Mouse (Mus musculus): Measurements from ENCODE around the gene Selenos. TPM values are rescaled to one million over a fixed set of nuclear protein-coding genes. Genes with fewer than 3 reads are reported as not detected.

Gene Selenos
- total RNA-seq, 1 experiment, result 82.1 TPM

- H3K9me3 ChIP-seq (ENCODE audit: control insufficient read depth, insufficient read depth, low read depth, low read length), result no peaks in the 10 kb centered on the region
- in situ Hi-C loops (cut with MboI; ENCODE audit: low sequenced_read_pairs in 2 of 2, unreplicated experiment in 2 of 2), result no loop called here
- H3K4me3 ChIP-seq (ENCODE audit: insufficient read depth in 1 of 2, low read depth in 1 of 2, low read length in 2 of 2, poor library complexity in 1 of 2, severe bottlenecking in 1 of 2), result no peak overlapping the region
- no peaks in the 10 kb centered on the region for H3K36me3 ChIP-seq (ENCODE audit: control insufficient read depth, insufficient read depth, low read length, poor library complexity, severe bottlenecking)
- H3K9ac ChIP-seq (ENCODE audit: insufficient read depth, low read depth, low read length, poor library complexity, severe bottlenecking), result no peak overlapping the region
- no peak overlapping the region for H3K27ac ChIP-seq (ENCODE audit: insufficient read depth, low read depth, low read length, poor library complexity, severe bottlenecking)
- H3K4me1 ChIP-seq (ENCODE audit: control insufficient read depth in 2 of 2, insufficient read depth in 2 of 2, low read length in 2 of 2, poor library complexity in 1 of 2), result 0 out of 4 replicates have a peak, but pooled peaks cover 0 to 2% of the 10 kb centered on the region in 2 experiments
- no peak for DNase-seq (ENCODE audit: low read depth, low spot score)
- TF ChIP-seq CHD2 (IDR thresholded peaks at IDR 0.05; ENCODE audit: low read depth, low read length) (no peak), HCFC1 (IDR thresholded peaks at IDR 0.05; ENCODE audit: borderline replicate concordance, insufficient read depth, low read length) (no peak), ZC3H11A (IDR thresholded peaks at IDR 0.05; ENCODE audit: borderline replicate concordance, low read depth, low read length) (no peak), ZNF384 (IDR thresholded peaks at IDR 0.05; ENCODE audit: low read depth, low read length) (no peak), MAFK (IDR thresholded peaks at IDR 0.05; ENCODE audit: insufficient read depth, low read depth, low read length) (no peak)
These were observed 14.7 kb downstream of the Selenos start for GRCm38 (mm10) chr7:66094141-66094540.

- Histone ChIP-seq H3K36me3 (ENCODE audit: control insufficient read depth, insufficient read depth, low read length, poor library complexity, severe bottlenecking) (no peaks in the 10 kb centered on the region), H3K4me1 (ENCODE audit: control insufficient read depth in 2 of 2, insufficient read depth in 2 of 2, low read length in 2 of 2, poor library complexity in 1 of 2) (no peaks in the 10 kb centered on the region), H3K4me3 (ENCODE audit: insufficient read depth in 1 of 2, low read depth in 1 of 2, low read length in 2 of 2, poor library complexity in 1 of 2, severe bottlenecking in 1 of 2) (no peak overlapping the region), H3K9me3 (ENCODE audit: control insufficient read depth, insufficient read depth, low read depth, low read length) (no peaks in the 10 kb centered on the region), H3K27ac (ENCODE audit: insufficient read depth, low read depth, low read length, poor library complexity, severe bottlenecking) (no peak overlapping the region), H3K9ac (ENCODE audit: insufficient read depth, low read depth, low read length, poor library complexity, severe bottlenecking) (no peak overlapping the region)
- in situ Hi-C loops (cut with MboI; ENCODE audit: low sequenced_read_pairs in 2 of 2, unreplicated experiment in 2 of 2), result no loop called here
- no peak for TF ChIP-seq ZNF384 (IDR thresholded peaks at IDR 0.05; ENCODE audit: low read depth, low read length)
- no peak for TF ChIP-seq CHD2 (IDR thresholded peaks at IDR 0.05; ENCODE audit: low read depth, low read length)
- TF ChIP-seq MAFK (IDR thresholded peaks at IDR 0.05; ENCODE audit: insufficient read depth, low read depth, low read length), result no peak
- no peak for TF ChIP-seq ZC3H11A (IDR thresholded peaks at IDR 0.05; ENCODE audit: borderline replicate concordance, low read depth, low read length)
- TF ChIP-seq HCFC1 (IDR thresholded peaks at IDR 0.05; ENCODE audit: borderline replicate concordance, insufficient read depth, low read length), result no peak
- DNase-seq (ENCODE audit: low read depth, low spot score), result no peak
These were observed 19.4 kb downstream of the Selenos start for GRCm38 (mm10) chr7:66098803-66099202.

GRCm38 (mm10) chr7:66101866-66102265, 22.4 kb downstream of the Selenos start:
- H3K4me1 ChIP-seq (ENCODE audit: control insufficient read depth in 2 of 2, insufficient read depth in 2 of 2, low read length in 2 of 2, poor library complexity in 1 of 2), result no peaks in the 10 kb centered on the region
- in situ Hi-C loops (cut with MboI; ENCODE audit: low sequenced_read_pairs in 2 of 2, unreplicated experiment in 2 of 2), result loop anchor here (5.0 to 25.0 kb wide), 3 partner anchors 200 to 560 kb away; no protein-coding TSS in a partner anchor
- H3K9ac ChIP-seq (ENCODE audit: insufficient read depth, low read depth, low read length, poor library complexity, severe bottlenecking), result no peak overlapping the region
- TF ChIP-seq ZNF384 (IDR thresholded peaks at IDR 0.05; ENCODE audit: low read depth, low read length) (peak; percentile 98), ZC3H11A (IDR thresholded peaks at IDR 0.05; ENCODE audit: borderline replicate concordance, low read depth, low read length) (peak; percentile 77), HCFC1 (IDR thresholded peaks at IDR 0.05; ENCODE audit: borderline replicate concordance, insufficient read depth, low read length) (no peak)
- no peaks in the 10 kb centered on the region for H3K9me3 ChIP-seq (ENCODE audit: control insufficient read depth, insufficient read depth, low read depth, low read length)
- H3K36me3 ChIP-seq (ENCODE audit: control insufficient read depth, insufficient read depth, low read length, poor library complexity, severe bottlenecking), result no peaks in the 10 kb centered on the region
- H3K4me3 ChIP-seq (ENCODE audit: insufficient read depth in 1 of 2, low read depth in 1 of 2, low read length in 2 of 2, poor library complexity in 1 of 2, severe bottlenecking in 1 of 2), result no peak overlapping the region
- H3K27ac ChIP-seq (ENCODE audit: insufficient read depth, low read depth, low read length, poor library complexity, severe bottlenecking), result no peak overlapping the region
- no peak for DNase-seq (ENCODE audit: low read depth, low spot score)

- in situ Hi-C loops (cut with MboI; ENCODE audit: low sequenced_read_pairs in 2 of 2, unreplicated experiment in 2 of 2), result loop anchor here (5.0 to 25.0 kb wide), 3 partner anchors 198 to 558 kb away; no protein-coding TSS in a partner anchor
These were observed 25.1 kb downstream of the Selenos start for GRCm38 (mm10) chr7:66104531-66104930.

GRCm38 (mm10) chr7:66105771-66106170, 26.3 kb downstream of the Selenos start:
- Histone ChIP-seq H3K4me1 (ENCODE audit: control insufficient read depth in 2 of 2, insufficient read depth in 2 of 2, low read length in 2 of 2, poor library complexity in 1 of 2) (no peaks in the 10 kb centered on the region), H3K9ac (ENCODE audit: insufficient read depth, low read depth, low read length, poor library complexity, severe bottlenecking) (no peak overlapping the region), H3K27ac (ENCODE audit: insufficient read depth, low read depth, low read length, poor library complexity, severe bottlenecking) (no peak overlapping the region), H3K36me3 (ENCODE audit: control insufficient read depth, insufficient read depth, low read length, poor library complexity, severe bottlenecking) (no peaks in the 10 kb centered on the region), H3K4me3 (ENCODE audit: insufficient read depth in 1 of 2, low read depth in 1 of 2, low read length in 2 of 2, poor library complexity in 1 of 2, severe bottlenecking in 1 of 2) (no peak overlapping the region), H3K9me3 (ENCODE audit: control insufficient read depth, insufficient read depth, low read depth, low read length) (no peaks in the 10 kb centered on the region)
- TF ChIP-seq HCFC1 (IDR thresholded peaks at IDR 0.05; ENCODE audit: borderline replicate concordance, insufficient read depth, low read length) (no peak), ZNF384 (IDR thresholded peaks at IDR 0.05; ENCODE audit: low read depth, low read length) (no peak), ZC3H11A (IDR thresholded peaks at IDR 0.05; ENCODE audit: borderline replicate concordance, low read depth, low read length) (no peak), MAFK (IDR thresholded peaks at IDR 0.05; ENCODE audit: insufficient read depth, low read depth, low read length) (no peak), CHD2 (IDR thresholded peaks at IDR 0.05; ENCODE audit: low read depth, low read length) (no peak)
- in situ Hi-C loops (cut with MboI; ENCODE audit: low sequenced_read_pairs in 2 of 2, unreplicated experiment in 2 of 2), result loop anchor here (25.0 kb wide), 2 partner anchors 207 to 557 kb away; no protein-coding TSS in a partner anchor
- DNase-seq (ENCODE audit: low read depth, low spot score), result no peak

More at GRCm38 (mm10) chr7:66104531-66104930, 25.1 kb downstream of the Selenos start:
- no peak overlapping the region for H3K4me3 ChIP-seq (ENCODE audit: insufficient read depth in 1 of 2, low read depth in 1 of 2, low read length in 2 of 2, poor library complexity in 1 of 2, severe bottlenecking in 1 of 2)
- H3K4me1 ChIP-seq (ENCODE audit: control insufficient read depth in 2 of 2, insufficient read depth in 2 of 2, low read length in 2 of 2, poor library complexity in 1 of 2), result no peaks in the 10 kb centered on the region
- no peak overlapping the region for H3K9ac ChIP-seq (ENCODE audit: insufficient read depth, low read depth, low read length, poor library complexity, severe bottlenecking)
- DNase-seq (ENCODE audit: low read depth, low spot score), result no peak
- no peak overlapping the region for H3K27ac ChIP-seq (ENCODE audit: insufficient read depth, low read depth, low read length, poor library complexity, severe bottlenecking)
- no peak for TF ChIP-seq HCFC1 (IDR thresholded peaks at IDR 0.05; ENCODE audit: borderline replicate concordance, insufficient read depth, low read length)
- no peak for TF ChIP-seq MAFK (IDR thresholded peaks at IDR 0.05; ENCODE audit: insufficient read depth, low read depth, low read length)
- TF ChIP-seq CHD2 (IDR thresholded peaks at IDR 0.05; ENCODE audit: low read depth, low read length), result no peak
- TF ChIP-seq ZC3H11A (IDR thresholded peaks at IDR 0.05; ENCODE audit: borderline replicate concordance, low read depth, low read length), result no peak
- TF ChIP-seq ZNF384 (IDR thresholded peaks at IDR 0.05; ENCODE audit: low read depth, low read length), result no peak
- H3K36me3 ChIP-seq (ENCODE audit: control insufficient read depth, insufficient read depth, low read length, poor library complexity, severe bottlenecking), result no peaks in the 10 kb centered on the region
- no peaks in the 10 kb centered on the region for H3K9me3 ChIP-seq (ENCODE audit: control insufficient read depth, insufficient read depth, low read depth, low read length)
